Mouse (Mus musculus) heart, embryonic 16.5 days (tissue): ENCODE data around the gene Fam227b. TPM values are rescaled to one million over a fixed set of nuclear protein-coding genes. Genes with fewer than 3 reads are reported as not detected.
A peak's percentile ranks its signal among the peaks of the same experiment; 100 is the strongest.

Source experiments
- ATAC-seq: fragments of 200-750 bp; cut with Nextera tagmentation; replicated peaks from 2 replicates; pipeline ENCODE4 v1.8.0; 2017; ENCODE audit warnings: moderate number of reproducible peaks; ENCODE audit not compliant: insufficient read depth, low FRiP score; ENCODE audit errors: extremely low read depth
- H3K27ac ChIP-seq: fragments of 300-500 bp; sonication (generic); 2 replicates; pipeline ENCODE4 v1.5.1; 2014; ENCODE audit warnings: mild to moderate bottlenecking, low read length, control low read depth, moderate library complexity
- H3K27me3 ChIP-seq: fragments of 300-500 bp; sonication (generic); 2 replicates; pipeline ENCODE4 v1.6.1; 2014; ENCODE audit warnings: low read length, mixed read lengths; ENCODE audit not compliant: control insufficient read depth, insufficient read depth
- H3K36me3 ChIP-seq: fragments of 300-500 bp; sonication (generic); 2 replicates; pipeline ENCODE4 v1.6.1; 2014; ENCODE audit not compliant: control insufficient read depth, insufficient read depth
- H3K4me1 ChIP-seq: fragments of 300-500 bp; sonication (generic); 2 replicates; pipeline ENCODE4 v1.6.1; 2014; ENCODE audit warnings: low read length, mixed read lengths; ENCODE audit not compliant: control insufficient read depth, insufficient read depth
- H3K4me2 ChIP-seq: fragments of 300-500 bp; sonication (generic); 2 replicates; pipeline ENCODE4 v1.6.1; 2014; ENCODE audit warnings: low read depth, mild to moderate bottlenecking, control low read depth, low read length
- H3K4me3 ChIP-seq: fragments of 300-500 bp; sonication (generic); 2 replicates; pipeline ENCODE4 v1.5.1; 2014; ENCODE audit warnings: mild to moderate bottlenecking, control low read depth, low read length
- H3K9ac ChIP-seq: fragments of 300-500 bp; sonication (generic); 2 replicates; pipeline ENCODE4 v1.6.1; 2014; ENCODE audit warnings: low read length, control low read depth
- H3K9me3 ChIP-seq: fragments of 300-500 bp; sonication (generic); replicated peaks from 2 replicates; pipeline ENCODE4 v1.6.1; 2016; ENCODE audit warnings: low read length; ENCODE audit not compliant: control insufficient read depth
- WGBS: fragments of 180-500 bp; shearing (Covaris S2); extraction: QIAGEN DNeasy Blood & Tissue Kit; methylation state at CpG from one replicate; pipeline ENCODE4 v1.1.7; 2014; 5-methylcytosine and 5-hydroxymethylcytosine counted together
- polyA plus RNA-seq: library from polyadenylated mRNA; unstranded; fragments of >200 nt; fragmentation: Nextera tagmentation; extraction: Ambion mirVana; gene quantifications from 2 replicates; pipeline ENCODE4 v1.2.1, GENCODE M21; 2015

The Fam227b gene
- polyA plus RNA-seq, 1 experiment from 2014 or later = not detected

- Histone ChIP-seq H3K4me2 (no peak overlapping the region), H3K4me1 (peaks cover 9% of the 10 kb centered on the region; the same call in 1 of the 2 replicates), H3K9ac (no peak overlapping the region), H3K36me3 (no peaks in the 10 kb centered on the region), H3K4me3 (no peak overlapping the region), H3K27me3 (no peaks in the 10 kb centered on the region), H3K9me3 (no peaks in the 10 kb centered on the region), H3K27ac (no peak overlapping the region)
- ATAC-seq = no peak
- 66% methylated on average over 3 of the region's 3 CpGs for WGBS
Observed at GRCm38 (mm10) chr2:126042674-126043073, 109.1 kb downstream of the Fam227b start.

GRCm38 (mm10) chr2:126041237-126041636, 110.6 kb downstream of the Fam227b start:
- Histone ChIP-seq H3K9ac (no peak overlapping the region), H3K9me3 (no peaks in the 10 kb centered on the region), H3K36me3 (no peaks in the 10 kb centered on the region), H3K4me2 (no peak overlapping the region), H3K27ac (no peak overlapping the region), H3K4me3 (no peak overlapping the region), H3K4me1 (peaks cover 9% of the 10 kb centered on the region; the same call in 1 of the 2 replicates), H3K27me3 (no peaks in the 10 kb centered on the region)
- ATAC-seq = no peak
- 90% methylated on average over 6 of the region's 6 CpGs for WGBS

DNA sequence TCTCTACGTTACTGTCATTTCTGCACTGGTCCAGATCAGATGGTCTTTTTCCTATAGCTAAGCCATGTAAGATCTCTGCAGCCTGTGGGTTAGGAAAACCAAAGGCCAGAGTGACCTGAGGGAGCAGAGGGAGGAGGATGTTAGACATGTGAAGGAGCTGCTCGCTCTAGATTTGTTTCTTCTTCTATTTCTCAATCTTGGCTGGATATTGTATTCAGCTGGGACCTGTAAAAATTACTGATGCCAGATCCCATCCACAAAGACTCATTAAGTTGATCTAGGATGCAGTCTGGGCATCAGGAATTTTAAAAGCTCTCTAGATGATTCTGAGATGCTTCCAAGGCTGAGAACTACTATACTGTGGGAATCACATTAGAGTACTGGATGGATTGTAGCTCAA, 111.2 kb downstream of the Fam227b start:
- Histone ChIP-seq H3K4me2 (no peak overlapping the region), H3K4me3 (no peak overlapping the region), H3K36me3 (no peaks in the 10 kb centered on the region), H3K27me3 (no peaks in the 10 kb centered on the region), H3K27ac (no peak overlapping the region), H3K4me1 (peaks cover 9% of the 10 kb centered on the region; the same call in 1 of the 2 replicates), H3K9me3 (no peaks in the 10 kb centered on the region), H3K9ac (no peak overlapping the region)
- 85% methylated on average over 2 of the region's 2 CpGs for WGBS
- no peak for ATAC-seq

DNA sequence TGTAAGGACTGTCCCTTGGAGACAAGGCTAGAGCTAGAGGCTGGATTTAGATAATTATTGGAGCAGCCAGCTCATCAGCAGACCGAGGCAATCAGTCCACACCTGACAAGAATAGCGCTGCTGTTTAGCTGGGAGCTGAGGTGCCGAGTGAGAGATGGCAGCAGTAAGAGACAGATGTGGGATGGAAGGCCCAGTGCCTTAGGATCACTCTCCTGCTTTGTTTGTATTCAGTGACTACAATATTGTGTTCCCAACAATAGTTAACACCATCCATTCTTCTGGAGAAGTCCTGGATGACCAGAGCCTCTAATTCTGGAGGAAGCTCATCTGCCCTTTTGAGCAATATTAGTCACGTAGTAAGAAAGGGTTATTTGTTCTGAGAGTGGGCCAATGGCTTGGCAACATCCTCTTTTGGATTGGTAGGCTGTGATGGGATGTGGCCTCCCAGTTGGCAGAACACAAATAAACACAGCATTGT, 112.4 kb downstream of the Fam227b start:
- H3K27me3 ChIP-seq = no peaks in the 10 kb centered on the region
- no peaks in the 10 kb centered on the region for H3K9me3 ChIP-seq
- peak overlapping the region; percentile 38; the same call in 1 of the 2 replicates for H3K27ac ChIP-seq
- no peak overlapping the region for H3K4me3 ChIP-seq
- no peaks in the 10 kb centered on the region for H3K36me3 ChIP-seq
- H3K9ac ChIP-seq = no peak overlapping the region
- H3K4me2 ChIP-seq = no peak overlapping the region
- 30% methylated on average over 4 of the region's 4 CpGs for WGBS
- peak; percentile 65; the same call in 1 of the 2 replicates for ATAC-seq
- H3K4me1 ChIP-seq = peaks cover 12% of the 10 kb centered on the region; the same call in 1 of the 2 replicates

GRCm38 (mm10) chr2:126038221-126039000, 113.4 kb downstream of the Fam227b start:
- no peaks in the 10 kb centered on the region for H3K36me3 ChIP-seq
- H3K27me3 ChIP-seq = no peaks in the 10 kb centered on the region
- no peak overlapping the region for H3K4me2 ChIP-seq
- H3K9ac ChIP-seq = no peak overlapping the region
- H3K9me3 ChIP-seq = no peaks in the 10 kb centered on the region
- no peak for ATAC-seq
- 81% methylated on average over 7 of the region's 7 CpGs for WGBS
- H3K4me1 ChIP-seq = peaks cover 12% of the 10 kb centered on the region; the same call in 1 of the 2 replicates
- no peak overlapping the region for H3K4me3 ChIP-seq
- no peak overlapping the region; the same call in 1 of the 2 replicates for H3K27ac ChIP-seq

GRCm38 (mm10) chr2:126036121-126036520, 115.7 kb downstream of the Fam227b start:
- H3K27me3 ChIP-seq = no peaks in the 10 kb centered on the region
- WGBS = 77% methylated on average over 4 of the region's 4 CpGs
- no peaks in the 10 kb centered on the region for H3K36me3 ChIP-seq
- peak overlapping the region; percentile 23; the same call in 1 of the 2 replicates for H3K4me2 ChIP-seq
- ATAC-seq = no peak
- no peak overlapping the region for H3K9ac ChIP-seq
- no peaks in the 10 kb centered on the region for H3K9me3 ChIP-seq
- H3K27ac ChIP-seq = no peak overlapping the region
- H3K4me3 ChIP-seq = no peak overlapping the region
- peaks cover 7% of the 10 kb centered on the region; the same call in 1 of the 2 replicates for H3K4me1 ChIP-seq

DNA sequence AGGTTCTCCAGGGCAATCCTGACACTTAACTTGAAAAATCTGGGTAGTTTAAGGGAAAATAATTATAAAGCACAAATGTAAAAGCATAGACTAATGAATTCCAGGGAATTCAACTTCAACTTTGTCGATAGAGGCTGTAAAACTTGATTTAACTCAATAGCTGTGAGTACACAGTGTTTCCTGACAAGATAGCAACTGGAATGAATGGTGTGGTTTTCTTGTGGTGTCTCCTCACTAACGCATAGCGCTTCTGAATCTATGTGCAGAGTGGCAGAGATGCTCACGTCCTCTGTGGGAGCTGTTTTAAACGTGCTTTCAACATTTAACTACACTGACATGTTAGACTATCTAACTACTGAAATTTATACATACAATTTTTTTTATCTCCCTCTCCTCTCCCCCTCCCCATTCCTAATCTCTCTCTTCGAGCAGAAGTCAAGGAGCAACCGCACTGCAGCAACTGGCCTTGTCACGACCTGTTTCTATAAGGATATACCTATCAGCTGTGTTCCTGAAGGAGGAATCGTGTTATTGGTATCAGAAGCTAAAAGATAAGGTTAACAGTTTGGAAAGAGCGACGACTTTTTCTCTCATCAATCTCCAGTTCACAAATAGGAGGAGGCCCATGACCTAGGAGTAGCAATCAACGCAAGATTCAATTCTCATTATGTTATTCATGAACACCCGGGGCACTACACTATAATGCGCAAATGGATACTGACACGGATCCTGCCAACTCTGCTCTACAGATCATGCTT, 116.6 kb downstream of the Fam227b start:
- Histone ChIP-seq H3K9me3 (no peaks in the 10 kb centered on the region), H3K27ac (no peak overlapping the region), H3K9ac (no peak overlapping the region), H3K4me1 (peaks cover 7% of the 10 kb centered on the region; the same call in 1 of the 2 replicates), H3K27me3 (no peaks in the 10 kb centered on the region), H3K4me2 (peak overlapping the region; percentile 23; the same call in 1 of the 2 replicates), H3K4me3 (peak overlapping the region; percentile 20; the same call in 1 of the 2 replicates), H3K36me3 (no peaks in the 10 kb centered on the region)
- 47% methylated on average over 15 of the region's 15 CpGs for WGBS
- ATAC-seq = no peak

DNA sequence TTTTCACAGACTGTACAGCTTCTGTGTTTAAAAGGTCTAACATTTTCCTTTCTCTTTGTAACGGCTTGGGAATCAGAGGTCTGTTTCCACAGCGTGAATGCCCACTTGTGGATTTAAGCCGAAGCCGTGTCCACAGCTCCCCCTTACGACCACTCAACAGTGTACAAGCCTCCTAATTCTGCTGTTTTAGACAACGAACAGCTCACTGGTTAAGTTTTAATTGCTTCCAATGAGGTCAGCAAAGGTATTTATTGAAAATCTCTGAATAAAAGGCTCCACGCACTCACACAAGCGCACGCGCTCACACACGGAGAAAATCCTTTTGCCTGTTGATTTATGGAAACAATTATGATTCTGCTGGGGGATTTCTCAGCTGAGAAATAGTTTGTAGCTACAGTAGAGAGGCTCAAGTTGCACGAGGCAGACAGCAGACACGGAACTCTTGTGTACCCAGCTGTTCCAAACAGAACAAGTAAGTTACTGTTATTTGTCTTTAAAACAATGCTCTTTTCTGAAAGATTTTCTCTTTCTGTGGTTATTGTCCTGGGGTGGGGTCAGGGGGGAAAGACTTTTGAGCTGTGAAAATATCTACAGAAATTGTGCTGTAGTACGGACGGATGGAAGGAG, 117.3 kb downstream of the Fam227b start, which contains the start of gene Fgf7:
Gene Fgf7 (plus strand): TSS at position 280 of the 627 bp plus-strand sequence.
- H3K4me1 ChIP-seq = peaks cover 7% of the 10 kb centered on the region; the same call in 1 of the 2 replicates
- H3K4me3 ChIP-seq = peak within 1 kb of the TSS; percentile 2; the same call in 1 of the 2 replicates
- no peaks in the 10 kb centered on the region for H3K27me3 ChIP-seq
- WGBS = 66% methylated on average over 15 of the region's 15 CpGs
- no peak within 1 kb of the TSS for H3K4me2 ChIP-seq
- H3K9me3 ChIP-seq = no peaks in the 10 kb centered on the region
- no peak within 1 kb of the TSS for H3K9ac ChIP-seq
- no peaks in the 10 kb centered on the region for H3K36me3 ChIP-seq
- H3K27ac ChIP-seq = no peak within 1 kb of the TSS
- no peak for ATAC-seq
